Mouse (Mus musculus): Measurements from ENCODE around the gene Vtn.
"Not testable (repeated sequence)": the region's sequence is repeated elsewhere in the genome, so short reads cannot be mapped to it uniquely, and the experiment has no call there.

Vtn gene

GRCm38 (mm10) chr11:78497544-78498522 is 1.1 kb upstream of the Vtn start, which contains the start of gene Sarm1:
Sarm1 (minus strand) TSS chr11:78497754.
- peak; percentile 98 for DNase-seq (ENCODE audit: low read depth)

- DNase-seq (ENCODE audit: low read depth) = no peak
Observed at GRCm38 (mm10) chr11:78499543-78499942, 652 bp downstream of the Vtn start.

- DNase-seq (ENCODE audit: low read depth) = no peak
Observed at GRCm38 (mm10) chr11:78500623-78501202, 1.8 kb downstream of the Vtn start.

- no peak for DNase-seq (ENCODE audit: low read depth)
Observed at GRCm38 (mm10) chr11:78501529-78501928, 2.6 kb downstream of the Vtn start.

GRCm38 (mm10) chr11:78502909-78503650 is 4.2 kb downstream of the Vtn start, which contains the start of gene Sebox:
Sebox (plus strand) TSS chr11:78503447.
- DNase-seq (ENCODE audit: low read depth) = no peak

GRCm38 (mm10) chr11:78505430-78505829 is 6.5 kb downstream of the Vtn start:
- DNase-seq (ENCODE audit: low read depth) = no peak

- DNase-seq (ENCODE audit: low read depth) = peak; percentile 70
Observed at GRCm38 (mm10) chr11:78509148-78509547, 10.3 kb downstream of the Vtn start.

GRCm38 (mm10) chr11:78512025-78512957 is 13.4 kb downstream of the Vtn start, which contains the start of the genes Tmem199 and Poldip2:
Tmem199 (minus strand) TSS chr11:78512172.
Poldip2 (plus strand) TSS chr11:78512193.
- DNase-seq (ENCODE audit: low read depth) = peak; percentile 96

GRCm38 (mm10) chr11:78513106-78513790 is 14.4 kb downstream of the Vtn start:
- no peak for DNase-seq (ENCODE audit: low read depth)

GRCm38 (mm10) chr11:78515549-78516325 is 16.8 kb downstream of the Vtn start:
- peak; percentile 49 for DNase-seq (ENCODE audit: low read depth)

- no peak for DNase-seq (ENCODE audit: low read depth)
Observed at GRCm38 (mm10) chr11:78518931-78519330, 20.0 kb downstream of the Vtn start.

GRCm38 (mm10) chr11:78521880-78522279 is 23.0 kb downstream of the Vtn start:
- peak; percentile 22 for DNase-seq (ENCODE audit: low read depth)

- DNase-seq (ENCODE audit: low read depth) = peak; percentile 89
Observed at GRCm38 (mm10) chr11:78522481-78522997, 23.6 kb downstream of the Vtn start.

GRCm38 (mm10) chr11:78523241-78523955 is 24.5 kb downstream of the Vtn start:
- DNase-seq (ENCODE audit: low read depth) = no peak

GRCm38 (mm10) chr11:78524838-78525237 is 25.9 kb downstream of the Vtn start:
- no peak for DNase-seq (ENCODE audit: low read depth)

- no peak for DNase-seq (ENCODE audit: low read depth)
Observed at GRCm38 (mm10) chr11:78528714-78529113, 29.8 kb downstream of the Vtn start.

GRCm38 (mm10) chr11:78530001-78530400 is 31.1 kb downstream of the Vtn start:
- DNase-seq (ENCODE audit: low read depth) = no peak

GRCm38 (mm10) chr11:78531046-78531445 is 32.2 kb downstream of the Vtn start:
- no peak for DNase-seq (ENCODE audit: low read depth)

GRCm38 (mm10) chr11:78531515-78531914 is 32.6 kb downstream of the Vtn start:
- not testable (repeated sequence) for DNase-seq (ENCODE audit: low read depth)
